Mouse (Mus musculus): ENCODE measurements at regions not wholly inside any gene's neighbourhood (a gene's known extent, or its start where the extent isn't known, plus 50 kb on each side); places are given as distances from the start of the nearest gene placed in this dataset.

DNA sequence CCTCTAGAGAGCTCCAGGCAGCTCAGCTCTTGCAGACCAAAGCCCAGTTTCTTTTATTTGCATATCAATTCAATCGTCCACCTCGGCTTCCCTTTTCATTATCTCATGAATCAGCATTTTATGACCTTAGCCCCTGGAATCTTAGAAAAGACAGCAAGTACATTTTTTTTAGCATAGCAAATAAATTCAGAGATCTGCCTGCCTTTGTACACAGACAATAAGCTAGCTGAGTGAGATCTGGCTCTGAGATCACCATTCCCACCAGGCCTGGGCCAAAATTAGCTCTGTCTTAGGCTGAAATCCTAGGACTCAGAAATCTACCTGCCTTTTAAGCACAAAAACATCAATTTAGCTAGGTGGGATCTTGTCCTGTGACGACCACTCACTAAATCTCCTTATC, 80.7 kb upstream of the Mark1 start:
- Histone ChIP-seq H3K27ac (no peak overlapping the region), H3K4me1 (replicated peaks) (no peaks in the 10 kb centered on the region), H3K9me3 (replicated peaks) (no peaks in the 10 kb centered on the region), H3K9ac (no peak overlapping the region), H3K4me2 (no peak overlapping the region), H3K27me3 (no peaks in the 10 kb centered on the region), H3K4me3 (no peak overlapping the region), H3K36me3 (no peaks in the 10 kb centered on the region)
- WGBS = 61% methylated on average over 3 of the region's 3 CpGs
- ATAC-seq (replicated peaks; ENCODE audit: insufficient number of reproducible peaks, insufficient read depth, low FRiP score, low read depth) = no peak

DNA sequence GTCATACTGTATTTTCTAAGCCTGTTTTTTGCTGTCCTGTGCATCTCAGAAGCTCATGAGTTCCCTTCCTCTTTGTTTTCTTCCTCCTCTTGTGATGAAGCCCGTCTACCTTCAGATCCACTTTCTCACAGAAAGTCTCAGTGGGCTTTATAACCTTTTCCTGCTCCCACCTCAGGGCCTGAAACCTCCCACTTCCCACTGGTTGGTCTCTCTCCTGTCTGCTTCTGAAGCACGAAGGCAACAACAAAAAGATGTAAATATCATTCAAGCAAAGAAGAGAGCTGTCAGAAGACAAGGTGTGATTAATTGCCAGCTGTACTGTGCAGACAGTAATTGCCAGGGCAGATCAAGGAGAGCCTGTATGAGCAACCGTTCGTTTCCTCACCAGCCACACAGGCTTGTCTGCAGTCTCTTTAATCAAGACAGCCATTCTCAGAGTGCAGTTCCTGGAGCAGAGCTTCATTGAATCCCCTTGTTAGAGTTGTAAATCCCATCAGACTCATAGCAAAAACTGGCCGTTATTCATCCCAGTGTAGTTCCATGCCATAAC, 80.0 kb upstream of the Mark1 start:
- no peaks in the 10 kb centered on the region for H3K27me3 ChIP-seq
- WGBS = 42% methylated on average over 5 of the region's 5 CpGs
- no peak for ATAC-seq (replicated peaks; ENCODE audit: insufficient number of reproducible peaks, insufficient read depth, low FRiP score, low read depth)

DNA sequence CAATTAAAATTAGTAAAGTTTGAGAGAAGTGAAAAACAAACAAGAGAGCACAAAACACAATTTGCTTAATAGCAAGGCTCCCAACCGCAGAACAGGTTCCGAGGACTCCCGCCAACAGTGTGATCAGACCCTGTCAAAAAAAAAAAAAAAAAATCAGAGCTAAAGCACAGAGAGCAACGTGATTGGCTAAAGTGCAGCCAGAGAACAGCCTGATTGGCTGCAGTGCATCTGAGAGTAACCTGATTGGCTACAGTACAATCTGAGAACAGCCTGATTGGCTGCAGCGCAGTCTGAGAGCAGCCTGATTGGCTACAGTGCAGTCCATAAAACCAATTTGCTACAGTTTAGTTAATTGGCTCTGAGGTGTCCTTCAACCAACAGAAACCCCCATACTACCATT, 74.6 kb upstream of the Mark1 start:
- WGBS = 87% methylated on average over 5 of the region's 5 CpGs
- Histone ChIP-seq H3K27ac (no peak overlapping the region), H3K9ac (no peak overlapping the region), H3K4me1 (replicated peaks) (no peaks in the 10 kb centered on the region), H3K27me3 (no peaks in the 10 kb centered on the region), H3K9me3 (replicated peaks) (no peaks in the 10 kb centered on the region), H3K36me3 (no peaks in the 10 kb centered on the region), H3K4me3 (no peak overlapping the region), H3K4me2 (no peak overlapping the region)
- ATAC-seq (replicated peaks; ENCODE audit: insufficient number of reproducible peaks, insufficient read depth, low FRiP score, low read depth) = no peak

More for the DNA sequence above, 80.0 kb upstream of the Mark1 start:
- Histone ChIP-seq H3K4me2 (no peak overlapping the region), H3K36me3 (no peaks in the 10 kb centered on the region), H3K9ac (no peak overlapping the region), H3K4me1 (replicated peaks) (no peaks in the 10 kb centered on the region), H3K4me3 (no peak overlapping the region), H3K9me3 (replicated peaks) (no peaks in the 10 kb centered on the region), H3K27ac (no peak overlapping the region)

DNA sequence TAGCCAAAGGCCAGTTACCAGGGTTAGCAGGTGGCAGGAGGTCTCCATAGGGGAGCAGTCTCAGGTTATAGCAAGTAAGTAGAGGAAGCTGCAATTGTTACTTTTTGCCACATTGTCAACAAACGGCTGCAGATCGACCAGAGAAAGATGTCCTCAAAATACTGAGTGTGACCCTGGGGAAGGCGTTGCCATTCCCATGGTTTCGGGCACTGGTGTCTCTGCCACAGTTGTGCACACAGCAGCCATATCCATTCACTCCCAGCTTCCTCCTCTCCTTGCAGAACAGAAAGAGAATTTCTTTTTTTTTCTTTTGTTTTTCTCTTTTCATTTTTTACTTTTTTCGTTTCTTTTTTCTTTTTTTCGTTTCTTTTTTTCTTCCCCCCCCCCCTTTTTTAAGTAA, 73.4 kb upstream of the Mark1 start:
- WGBS = 67% methylated on average over 6 of the region's 6 CpGs
- no peak for ATAC-seq (replicated peaks; ENCODE audit: insufficient number of reproducible peaks, insufficient read depth, low FRiP score, low read depth)

DNA sequence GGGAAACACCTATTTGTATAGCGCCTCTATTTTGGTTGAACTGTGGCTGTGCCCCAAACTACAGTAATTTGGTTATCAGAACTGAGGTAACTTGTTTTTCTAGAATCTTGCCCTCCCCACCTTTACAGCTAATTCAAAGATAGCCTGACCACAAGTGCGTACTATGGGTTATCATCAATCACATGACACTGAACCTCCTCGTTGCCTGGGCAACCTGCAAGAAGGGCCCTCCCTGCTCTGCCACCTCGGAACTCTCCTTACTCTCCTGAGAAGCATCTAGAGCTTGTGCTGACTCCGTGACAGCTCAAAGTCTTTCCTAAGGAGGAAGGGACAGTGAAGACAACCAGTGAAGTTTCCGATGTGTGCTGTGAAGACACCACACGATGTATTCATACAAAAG, 72.2 kb upstream of the Mark1 start:
- no peak overlapping the region for H3K4me3 ChIP-seq
- no peak overlapping the region for H3K4me2 ChIP-seq
- H3K9me3 ChIP-seq (replicated peaks) = no peaks in the 10 kb centered on the region
- H3K4me1 ChIP-seq (replicated peaks) = no peaks in the 10 kb centered on the region; the same call in 1 of the 2 replicates
- H3K27ac ChIP-seq = no peak overlapping the region
- no peaks in the 10 kb centered on the region for H3K36me3 ChIP-seq
- no peak overlapping the region for H3K9ac ChIP-seq
- 56% methylated on average over 7 of the region's 7 CpGs for WGBS
- ATAC-seq (replicated peaks; ENCODE audit: insufficient number of reproducible peaks, insufficient read depth, low FRiP score, low read depth) = no peak
- no peaks in the 10 kb centered on the region for H3K27me3 ChIP-seq

More for the DNA sequence above, 73.4 kb upstream of the Mark1 start:
- Histone ChIP-seq H3K36me3 (no peaks in the 10 kb centered on the region), H3K4me2 (no peak overlapping the region), H3K4me1 (replicated peaks) (no peaks in the 10 kb centered on the region; the same call in 1 of the 2 replicates), H3K9me3 (replicated peaks) (no peaks in the 10 kb centered on the region), H3K9ac (no peak overlapping the region), H3K4me3 (no peak overlapping the region), H3K27me3 (no peaks in the 10 kb centered on the region), H3K27ac (no peak overlapping the region)

DNA sequence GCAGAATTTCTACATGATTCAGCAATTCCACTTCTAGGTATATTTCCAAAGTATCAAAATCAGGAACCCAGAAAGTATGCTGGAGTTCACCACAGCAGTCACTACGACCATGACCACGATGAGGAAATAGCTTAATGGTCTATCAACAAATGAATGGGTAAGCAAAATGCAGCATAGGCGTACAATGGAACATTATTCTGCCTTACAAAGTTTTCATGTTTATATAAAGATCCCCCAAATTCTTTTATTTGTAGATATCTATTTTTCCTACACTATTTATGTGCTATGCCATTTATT, 71.4 kb upstream of the Mark1 start:
- H3K9me3 ChIP-seq (replicated peaks) = no peaks in the 10 kb centered on the region
- 87% methylated on average over 3 of the region's 3 CpGs for WGBS
- no peaks in the 10 kb centered on the region for H3K27me3 ChIP-seq
- no peak overlapping the region for H3K4me3 ChIP-seq
- no peak overlapping the region for H3K9ac ChIP-seq
- H3K36me3 ChIP-seq = no peaks in the 10 kb centered on the region
- no peak overlapping the region for H3K4me2 ChIP-seq
- H3K4me1 ChIP-seq (replicated peaks) = no peaks in the 10 kb centered on the region; the same call in 1 of the 2 replicates
- H3K27ac ChIP-seq = no peak overlapping the region
- ATAC-seq (replicated peaks; ENCODE audit: insufficient number of reproducible peaks, insufficient read depth, low FRiP score, low read depth) = no peak

DNA sequence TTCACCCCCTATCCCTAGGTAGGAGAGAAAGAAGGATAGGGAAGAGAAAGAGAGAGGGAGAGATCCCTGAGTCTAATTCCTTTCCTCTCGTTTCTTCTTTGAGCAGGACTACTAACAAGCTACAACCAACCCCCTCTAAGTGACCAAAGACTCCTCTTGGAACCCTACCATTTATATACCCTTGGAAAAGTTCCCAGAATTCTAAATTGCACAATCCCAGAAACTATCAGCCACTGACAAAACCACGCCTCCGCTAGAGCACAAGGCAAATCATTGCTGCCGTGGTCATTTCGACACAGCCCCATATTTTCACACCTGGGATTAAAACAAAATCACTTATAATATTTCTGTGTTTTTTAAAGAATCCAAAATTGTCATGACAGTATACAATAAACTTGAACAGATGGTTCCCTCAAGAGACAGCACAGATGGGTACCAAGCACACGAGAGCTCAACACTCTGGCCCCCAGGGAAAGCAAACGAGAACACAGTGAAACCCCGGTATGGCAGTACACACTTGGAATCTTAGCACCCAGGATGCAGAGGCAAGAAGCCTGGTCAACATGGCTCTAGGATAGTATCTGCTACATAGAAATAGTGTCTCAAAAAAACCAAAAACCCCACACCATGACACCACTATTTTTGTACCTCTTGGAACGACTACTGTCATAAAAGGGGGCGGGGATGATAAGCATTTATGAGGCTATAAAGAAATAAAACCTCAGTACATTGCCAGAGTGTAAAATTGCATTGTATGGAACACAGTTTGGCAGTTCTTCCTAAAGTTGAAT, 70.9 kb upstream of the Mark1 start:
- 62% methylated on average over 10 of the region's 10 CpGs for WGBS
- H3K4me2 ChIP-seq = no peak overlapping the region
- H3K27me3 ChIP-seq = no peaks in the 10 kb centered on the region
- 0 out of 2 replicates have a peak, but pooled peaks have one; percentile 22 for ATAC-seq (replicated peaks; ENCODE audit: insufficient number of reproducible peaks, insufficient read depth, low FRiP score, low read depth)
- no peak overlapping the region for H3K27ac ChIP-seq
- no peaks in the 10 kb centered on the region; the same call in 1 of the 2 replicates for H3K4me1 ChIP-seq (replicated peaks)
- H3K36me3 ChIP-seq = no peaks in the 10 kb centered on the region
- H3K9ac ChIP-seq = no peak overlapping the region
- no peaks in the 10 kb centered on the region for H3K9me3 ChIP-seq (replicated peaks)
- H3K4me3 ChIP-seq = no peak overlapping the region

DNA sequence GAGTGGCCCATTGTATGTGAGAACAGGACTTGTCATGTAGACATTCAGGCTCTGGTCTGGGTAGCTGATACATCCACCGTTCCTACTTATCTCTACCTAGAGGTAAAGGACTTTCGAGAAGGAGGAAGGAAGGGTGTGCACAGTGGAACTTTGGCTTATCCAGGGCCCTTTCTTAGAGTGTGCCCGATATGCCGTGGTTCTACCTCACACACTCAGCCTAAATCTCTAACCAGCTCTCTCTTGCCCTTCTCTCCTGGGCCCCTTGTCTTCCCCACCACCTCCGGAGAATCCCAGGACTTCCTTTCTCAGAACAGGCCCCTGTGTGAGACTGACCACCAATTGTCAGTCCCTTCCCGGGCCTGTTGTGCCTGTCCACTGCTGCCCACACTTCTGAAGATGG, 68.8 kb upstream of the Mark1 start:
- H3K4me1 ChIP-seq (replicated peaks) = no peaks in the 10 kb centered on the region; the same call in 1 of the 2 replicates
- WGBS = 55% methylated on average over 6 of the region's 6 CpGs

DNA sequence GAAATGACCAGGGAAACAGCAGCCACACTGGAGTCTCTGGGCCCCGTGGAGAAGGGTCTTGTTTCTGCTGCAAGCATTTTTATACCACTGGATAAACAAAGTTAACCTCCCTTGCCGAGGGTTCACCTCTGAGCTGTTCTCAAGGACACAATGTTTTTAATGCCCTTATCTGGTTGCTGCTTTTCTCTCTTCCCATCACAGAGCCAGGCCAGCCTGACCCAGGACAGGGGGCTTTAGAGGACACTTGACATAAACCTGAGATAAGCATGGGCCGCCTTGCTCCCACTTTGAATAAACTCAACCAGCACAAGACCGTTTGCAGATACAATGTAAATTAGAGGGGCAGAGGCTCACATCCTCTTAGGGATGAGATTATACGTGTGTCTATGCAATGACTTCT, 68.3 kb upstream of the Mark1 start:
- Histone ChIP-seq H3K9me3 (replicated peaks) (no peaks in the 10 kb centered on the region), H3K4me2 (no peak overlapping the region), H3K36me3 (no peaks in the 10 kb centered on the region), H3K4me1 (replicated peaks) (no peaks in the 10 kb centered on the region; the same call in 1 of the 2 replicates), H3K9ac (no peak overlapping the region), H3K27me3 (no peaks in the 10 kb centered on the region), H3K4me3 (no peak overlapping the region), H3K27ac (no peak overlapping the region)
- ATAC-seq (replicated peaks; ENCODE audit: insufficient number of reproducible peaks, insufficient read depth, low FRiP score, low read depth) = no peak
- WGBS = 22% methylated on average over 5 of the region's 5 CpGs

More for the DNA sequence above, 68.8 kb upstream of the Mark1 start:
- Histone ChIP-seq H3K9ac (no peak overlapping the region), H3K4me3 (no peak overlapping the region), H3K27ac (no peak overlapping the region), H3K9me3 (replicated peaks) (no peaks in the 10 kb centered on the region), H3K27me3 (no peaks in the 10 kb centered on the region), H3K36me3 (no peaks in the 10 kb centered on the region), H3K4me2 (no peak overlapping the region)
- ATAC-seq (replicated peaks; ENCODE audit: insufficient number of reproducible peaks, insufficient read depth, low FRiP score, low read depth) = no peak

DNA sequence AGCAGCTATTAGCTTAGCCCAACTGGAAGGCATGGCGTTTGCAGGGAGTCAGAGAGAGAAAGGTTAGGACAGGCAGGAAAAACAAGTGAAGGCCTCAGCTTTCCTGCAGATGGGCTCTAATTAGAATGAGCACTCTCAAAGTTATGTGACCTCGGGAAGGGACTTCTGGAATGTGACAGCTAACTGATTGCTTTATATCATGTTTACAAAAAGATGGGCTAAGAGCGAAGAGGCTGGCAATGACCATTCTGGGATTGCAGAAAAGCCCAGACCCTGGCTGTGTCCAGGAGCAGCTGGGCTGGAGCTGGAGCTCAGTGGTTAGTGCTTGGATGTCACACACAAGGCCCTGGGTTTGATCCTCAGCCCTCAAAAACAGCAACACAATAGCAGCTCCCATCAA, 65.7 kb upstream of the Mark1 start:
- no peak overlapping the region for H3K9ac ChIP-seq
- no peak overlapping the region for H3K4me3 ChIP-seq
- H3K27me3 ChIP-seq = no peaks in the 10 kb centered on the region
- no peak overlapping the region for H3K27ac ChIP-seq
- no peaks in the 10 kb centered on the region for H3K9me3 ChIP-seq (replicated peaks)
- ATAC-seq (replicated peaks; ENCODE audit: insufficient number of reproducible peaks, insufficient read depth, low FRiP score, low read depth) = no peak
- H3K4me1 ChIP-seq (replicated peaks) = no peaks in the 10 kb centered on the region; the same call in 1 of the 2 replicates
- WGBS = 35% methylated on average over 3 of the region's 3 CpGs
- no peak overlapping the region for H3K4me2 ChIP-seq
- no peaks in the 10 kb centered on the region for H3K36me3 ChIP-seq

DNA sequence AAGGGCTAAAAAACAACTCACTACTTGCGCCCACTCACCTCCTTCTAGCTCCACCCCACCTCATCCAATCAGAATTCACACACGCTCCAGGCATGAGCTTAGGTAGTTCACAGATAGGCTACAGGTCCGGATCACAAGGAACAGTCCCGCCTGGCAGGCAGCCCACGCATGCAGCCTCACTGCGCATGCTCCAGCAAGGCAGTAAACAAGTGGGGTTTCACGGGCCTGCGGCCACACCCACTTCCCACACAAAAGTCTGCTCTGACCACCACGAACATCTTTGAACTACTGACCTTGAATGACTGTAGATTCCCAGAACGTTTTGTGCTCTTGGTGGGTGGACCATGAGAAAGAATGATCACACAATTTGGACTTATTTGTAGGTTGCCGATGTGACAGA, 62.7 kb upstream of the Mark1 start:
- Histone ChIP-seq H3K36me3 (no peaks in the 10 kb centered on the region), H3K4me3 (no peak overlapping the region), H3K9me3 (replicated peaks) (no peaks in the 10 kb centered on the region), H3K4me1 (replicated peaks) (no peaks in the 10 kb centered on the region), H3K4me2 (no peak overlapping the region), H3K9ac (no peak overlapping the region), H3K27ac (no peak overlapping the region), H3K27me3 (no peaks in the 10 kb centered on the region)
- 69% methylated on average over 11 of the region's 11 CpGs for WGBS
- no peak for ATAC-seq (replicated peaks; ENCODE audit: insufficient number of reproducible peaks, insufficient read depth, low FRiP score, low read depth)

DNA sequence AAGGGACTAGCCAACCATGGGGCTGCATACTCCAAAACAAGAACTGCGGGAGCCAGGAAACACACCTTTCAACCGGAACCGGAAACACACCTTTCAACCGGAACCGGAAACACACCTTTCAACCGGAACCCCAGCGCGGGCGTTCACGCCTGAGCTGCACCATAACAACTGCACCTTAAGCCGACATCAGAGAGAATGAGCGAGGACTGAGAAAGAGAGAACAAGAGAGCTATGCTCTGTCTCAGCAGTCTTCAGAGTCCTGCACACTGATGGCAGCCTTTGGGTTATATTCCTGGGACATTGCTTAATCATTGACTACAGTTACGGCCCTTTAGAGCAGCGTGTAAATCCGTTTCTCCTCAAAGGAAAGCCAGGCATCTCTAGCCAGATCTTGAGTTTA, 58.1 kb upstream of the Mark1 start:
- 88% methylated on average over 15 of the region's 15 CpGs for WGBS

More for the DNA sequence above, 58.1 kb upstream of the Mark1 start:
- ATAC-seq (replicated peaks; ENCODE audit: insufficient number of reproducible peaks, insufficient read depth, low FRiP score, low read depth) = no peak
- Histone ChIP-seq H3K4me3 (no peak overlapping the region), H3K4me2 (no peak overlapping the region), H3K9me3 (replicated peaks) (no peaks in the 10 kb centered on the region), H3K36me3 (no peaks in the 10 kb centered on the region), H3K4me1 (replicated peaks) (no peaks in the 10 kb centered on the region), H3K9ac (no peak overlapping the region), H3K27me3 (no peaks in the 10 kb centered on the region), H3K27ac (no peak overlapping the region)
